Mouse (Mus musculus): ENCODE data around the gene Vwde.

GRCm38 (mm10) chr6:13166240-13166937 lies 58.4 kb downstream of the Vwde start:
- no peak for TF ChIP-seq CTCF (IDR thresholded peaks at IDR 0.05; ENCODE audit: low read depth, low read length)
- no peak for TF ChIP-seq POLR2A (IDR thresholded peaks at IDR 0.05; ENCODE audit: extremely low read depth, insufficient read depth, low read length)
